Mouse (Mus musculus): ENCODE data around the gene Ppp1r9b. TPM values are rescaled to one million over a fixed set of nuclear protein-coding genes. Genes with fewer than 3 reads are reported as not detected.

Ppp1r9b gene
- total RNA-seq, 2 experiments from 2014 or later, result 388 to 414 TPM

- no peak for DNase-seq (ENCODE audit: extremely low spot score in 1 of 2, low spot score in 2 of 2)
- intact Hi-C loops (cut with DNase I), result no loop called here
These were observed 46.5 kb downstream of the Ppp1r9b start for GRCm38 (mm10) chr11:95037306-95037705.

GRCm38 (mm10) chr11:95038156-95038817 lies 47.5 kb downstream of the Ppp1r9b start:
- intact Hi-C loops (cut with DNase I), result no loop called here
- DNase-seq (ENCODE audit: extremely low spot score in 1 of 2, low spot score in 2 of 2), result no peak

- intact Hi-C loops (cut with DNase I), result no loop called here
- no peak for DNase-seq (ENCODE audit: extremely low spot score in 1 of 2, low spot score in 2 of 2)
These were observed 48.2 kb downstream of the Ppp1r9b start for GRCm38 (mm10) chr11:95038818-95039655.

DNA sequence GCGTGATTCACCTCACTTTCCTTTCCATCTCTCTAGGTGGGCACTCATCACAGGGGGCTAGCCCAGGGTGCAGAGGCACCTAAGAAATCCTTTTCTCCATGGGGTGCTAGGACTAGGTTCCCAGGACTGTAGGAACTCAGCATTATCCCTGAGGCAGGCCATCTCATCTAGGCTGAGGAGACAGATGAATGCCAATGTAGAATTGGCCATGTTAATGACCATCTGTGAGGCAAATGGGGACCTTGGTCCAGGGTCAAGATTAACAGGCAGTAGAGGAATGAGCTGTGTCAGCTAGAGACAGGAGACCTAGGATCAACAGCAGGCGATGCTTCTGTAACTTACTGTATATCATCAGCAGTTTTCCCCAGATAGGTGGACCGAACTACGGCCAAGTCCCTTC lies 48.9 kb downstream of the Ppp1r9b start:
- no peak for DNase-seq (ENCODE audit: extremely low spot score in 1 of 2, low spot score in 2 of 2)
- intact Hi-C loops (cut with DNase I), result no loop called here

- intact Hi-C loops (cut with DNase I), result no loop called here
- DNase-seq (ENCODE audit: extremely low spot score in 1 of 2, low spot score in 2 of 2), result peak in 1 of 2 experiments; percentile 62
These were observed 49.8 kb downstream of the Ppp1r9b start for GRCm38 (mm10) chr11:95040491-95041138.

DNA sequence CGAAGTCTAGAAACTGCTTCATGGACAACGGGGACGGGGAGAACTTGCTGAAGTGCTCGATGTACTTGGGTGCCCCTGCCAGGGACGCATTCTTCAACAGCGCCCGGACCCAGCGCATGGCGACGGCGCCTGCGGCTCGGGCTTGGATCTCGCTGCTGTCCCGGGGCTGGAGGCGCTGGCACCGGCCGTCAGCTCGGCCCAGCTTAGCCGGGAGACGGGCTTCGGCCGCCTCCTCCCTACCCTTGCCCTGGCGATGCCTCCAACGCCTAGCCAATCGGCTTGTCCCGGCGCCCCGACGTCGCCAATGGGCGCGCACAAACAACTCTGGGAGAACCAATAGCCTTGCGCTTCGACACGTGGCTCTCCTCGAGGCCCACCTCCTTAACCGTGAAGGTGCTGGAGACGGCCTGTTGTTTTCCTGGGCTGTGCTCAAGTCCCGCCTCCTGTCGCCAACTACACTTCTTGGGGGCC lies 50.3 kb downstream of the Ppp1r9b start, which contains the start of gene Pdk2:
Gene Pdk2 (minus strand): TSS at position 216 of the 471 bp plus-strand sequence.
- intact Hi-C loops (cut with DNase I), result no loop called here

DNA sequence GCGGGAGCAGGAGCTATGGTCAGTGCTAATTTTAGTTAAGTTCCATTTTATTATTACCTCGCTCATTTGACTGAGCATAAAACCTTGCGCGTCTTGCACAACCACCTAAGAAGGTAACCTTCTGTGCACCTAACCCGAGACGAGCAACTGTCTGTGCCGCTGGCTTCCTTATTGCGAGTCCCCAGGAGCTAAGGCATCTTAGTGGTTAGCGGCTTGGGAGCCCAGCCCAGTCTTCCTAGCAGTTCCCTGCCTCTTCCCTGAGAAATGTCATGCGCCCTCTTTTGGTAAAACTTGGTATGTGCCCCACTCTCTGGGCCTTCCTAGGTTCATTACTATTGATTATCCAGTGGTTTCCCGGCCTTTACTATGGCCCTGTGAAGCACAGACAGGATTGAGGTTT lies 51.3 kb downstream of the Ppp1r9b start:
- intact Hi-C loops (cut with DNase I), result no loop called here
- DNase-seq (ENCODE audit: extremely low spot score in 1 of 2, low spot score in 2 of 2), result peak; percentile 80 to 88

More for the DNA sequence above, 50.3 kb downstream of the Ppp1r9b start, which contains the start of gene Pdk2:
- DNase-seq (ENCODE audit: extremely low spot score in 1 of 2, low spot score in 2 of 2), result peak; percentile 97 to 98

GRCm38 (mm10) chr11:95043060-95043459 lies 52.2 kb downstream of the Ppp1r9b start:
- DNase-seq (ENCODE audit: extremely low spot score in 1 of 2, low spot score in 2 of 2), result no peak
- intact Hi-C loops (cut with DNase I), result no loop called here

DNA sequence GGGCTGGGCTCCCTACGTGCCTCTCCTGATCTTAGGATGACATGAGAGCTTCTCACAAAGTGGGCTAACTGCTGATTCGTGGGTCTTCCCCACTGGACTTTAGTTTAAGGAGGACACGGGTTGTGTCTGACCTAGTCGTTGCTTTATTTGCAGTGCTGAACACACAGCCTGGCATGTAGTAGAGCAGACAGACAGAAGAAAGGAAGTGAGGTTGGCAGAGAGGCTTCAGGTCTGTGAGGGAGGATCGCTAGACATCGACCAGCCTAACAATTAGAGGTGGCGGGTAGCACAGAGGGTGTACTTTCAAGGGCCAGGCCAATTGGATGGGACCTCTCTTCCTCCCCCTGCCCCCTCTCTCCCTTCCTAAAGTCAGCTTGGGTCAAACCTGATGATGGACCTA lies 52.8 kb downstream of the Ppp1r9b start:
- DNase-seq (ENCODE audit: extremely low spot score in 1 of 2, low spot score in 2 of 2), result no peak
- intact Hi-C loops (cut with DNase I), result no loop called here

DNA sequence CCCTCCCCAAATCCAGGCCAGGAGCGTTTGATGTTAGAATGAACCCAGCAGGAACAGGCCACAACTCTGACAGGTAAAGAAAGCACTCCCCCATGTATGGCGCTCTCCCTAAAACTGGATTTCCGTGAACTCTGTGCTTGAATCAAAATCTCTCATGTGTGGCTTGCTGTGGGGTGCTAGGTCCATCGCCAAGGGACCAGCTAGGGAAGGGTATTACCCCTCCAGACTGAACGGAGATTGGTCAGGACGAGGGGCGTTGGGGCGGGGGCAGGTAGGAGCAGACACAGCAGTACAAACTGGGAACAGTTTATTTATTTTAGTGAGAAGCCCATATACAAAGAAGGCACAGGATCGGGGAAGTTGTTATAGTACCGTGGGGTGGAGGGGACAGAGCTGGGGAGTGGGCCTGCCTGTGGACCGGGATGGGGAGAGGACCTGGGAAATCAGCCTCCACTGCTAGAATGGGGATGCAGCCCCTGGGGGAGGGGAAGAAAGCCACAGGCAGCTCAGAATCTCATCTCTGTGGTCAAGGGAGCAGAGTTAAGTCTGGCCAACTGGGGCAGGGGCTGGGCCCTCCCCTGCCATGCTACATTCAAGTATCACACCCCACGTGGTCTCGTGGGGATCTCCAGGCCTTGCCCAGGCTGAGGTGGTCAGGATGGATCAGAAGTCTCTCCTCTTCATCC lies 53.5 kb downstream of the Ppp1r9b start:
- intact Hi-C loops (cut with DNase I), result no loop called here
- DNase-seq (ENCODE audit: extremely low spot score in 1 of 2, low spot score in 2 of 2), result no peak

DNA sequence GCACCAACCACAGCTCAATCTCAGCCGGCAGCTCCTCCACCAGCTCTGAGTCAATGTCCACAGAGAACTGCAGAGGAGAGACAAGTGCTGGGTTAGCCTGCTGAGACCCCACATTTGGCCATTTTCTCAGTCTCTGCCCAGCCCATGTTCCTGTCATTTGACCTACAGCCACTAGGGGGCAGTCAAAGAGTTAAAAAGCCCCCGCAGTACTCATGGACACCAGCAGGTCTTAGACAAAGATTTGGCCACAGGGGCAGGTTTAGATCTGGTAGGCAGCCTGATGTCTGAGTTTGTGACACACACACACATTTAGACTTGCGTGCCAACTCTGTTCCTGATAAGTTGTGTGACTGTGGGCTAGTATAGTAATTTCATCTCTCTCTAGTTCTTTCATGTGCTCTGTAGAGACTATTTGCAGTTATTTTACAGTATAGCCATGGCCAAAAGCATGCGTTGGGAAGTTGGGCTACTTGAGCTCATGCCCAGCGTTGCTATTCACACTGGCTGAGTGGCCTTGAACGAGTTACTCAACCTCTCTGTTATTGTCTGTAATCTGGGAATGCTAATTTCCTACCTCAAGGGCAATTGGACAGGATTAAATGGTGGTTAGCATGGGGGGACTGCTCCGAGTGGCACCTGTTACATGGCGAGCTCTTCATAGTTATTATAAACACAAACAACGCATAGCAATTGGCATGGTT lies 56.3 kb downstream of the Ppp1r9b start:
- DNase-seq (ENCODE audit: extremely low spot score in 1 of 2, low spot score in 2 of 2), result no peak
- intact Hi-C loops (cut with DNase I), result loop anchor here (2.0 kb wide), 1 partner anchor 60 kb away; no protein-coding TSS in a partner anchor

- no peak for DNase-seq (ENCODE audit: extremely low spot score in 1 of 2, low spot score in 2 of 2)
- intact Hi-C loops (cut with DNase I), result no loop called here
These were observed 62.2 kb downstream of the Ppp1r9b start for GRCm38 (mm10) chr11:95053062-95053461.

Other genes starting within 250 kb of the Ppp1r9b start
- gene Cdc34b, start 249.3 kb upstream of the Ppp1r9b start, total RNA-seq (2021), result under 1 TPM in 1 of 2 experiments, not detected in 1; 0.28 TPM
- under 1 TPM; 0.21 to 0.61 TPM for gene Tmem92, start 208.3 kb upstream of the Ppp1r9b start, total RNA-seq (2021)
- 10 to 100 TPM; 53.2 to 64.0 TPM for gene Col1a1, start 54.8 kb upstream of the Ppp1r9b start, total RNA-seq (2021)
- gene Hils1, start 23.4 kb upstream of the Ppp1r9b start, total RNA-seq (2021), result not detected
- under 1 TPM in 1 of 2 experiments, not detected in 1; 0.41 TPM for gene Sgca, start 14.7 kb upstream of the Ppp1r9b start, total RNA-seq (2021)
- gene Samd14, start 18.8 kb downstream of the Ppp1r9b start, total RNA-seq (2021), result 10 to 100 TPM; 98.6 to 99.6 TPM
- 10 to 100 TPM; 43.8 to 50.6 TPM for gene Pdk2, start 50.3 kb downstream of the Ppp1r9b start, total RNA-seq (2021)
- gene Itga3, start 85.8 kb downstream of the Ppp1r9b start, total RNA-seq (2021), result 10 to 100 TPM; 13.6 to 16.2 TPM
- gene Dlx3, start 129.1 kb downstream of the Ppp1r9b start, total RNA-seq (2021), result not detected
- gene Dlx4, start 155.2 kb downstream of the Ppp1r9b start, total RNA-seq (2021), result not detected